ENCODE assay signal across 8 mouse cellular contexts in genomic region chr11:58978027-58978705, GRCm38 (mm10). TPM values are rescaled to one million over a fixed set of nuclear protein-coding genes. Genes with fewer than 3 reads are reported as not detected.
DNase-seq lines count a peak whose midpoint lies in the region; ATAC-seq lines count a peak whose summit lies in the region.

Gene Trim11 (plus strand): TSS chr11:58978093.

- peak; percentile 42 for ATAC-seq in granulocyte monocyte progenitor cell, adult 5-6 weeks (replicated peaks; ENCODE audit: poor library complexity, severe bottlenecking)
- peak; percentile 75 for ATAC-seq in intestine, embryonic 16.5 days
- peak; percentile 79 for ATAC-seq in limb, embryonic 12.5 days (ENCODE audit: insufficient number of reproducible peaks, insufficient read depth, low FRiP score, low TSS enrichment, low read depth)
- ATAC-seq in midbrain, embryonic 13.5 days, result peak; percentile 90

- peaks cover 32% of the 10 kb centered on the region for H3K4me1 ChIP-seq in intestine, embryonic 16.5 days (ENCODE audit: control insufficient read depth, insufficient read depth, low read length)
- peaks cover 35% of the 10 kb centered on the region for H3K4me1 ChIP-seq in limb, embryonic 12.5 days (replicated peaks)
- peaks cover 58% of the 10 kb centered on the region for H3K4me1 ChIP-seq in midbrain, embryonic 13.5 days (replicated peaks)

- H3K4me2 ChIP-seq in intestine, embryonic 16.5 days (ENCODE audit: low read depth, low read length), result peak within 1 kb of the TSS; percentile 93
- H3K4me2 ChIP-seq in limb, embryonic 12.5 days, result peak within 1 kb of the TSS; percentile 95
- peak within 1 kb of the TSS; percentile 100 for H3K4me2 ChIP-seq in midbrain, embryonic 13.5 days (replicated peaks)

- under 1% methylated on average over 64 of the region's 64 CpGs for WGBS in intestine, embryonic 16.5 days
- under 1% methylated on average over 64 of the region's 64 CpGs for WGBS in limb, embryonic 12.5 days
- WGBS in midbrain, embryonic 13.5 days, result under 1% methylated on average over 64 of the region's 64 CpGs

- H3K27me3 ChIP-seq in intestine, embryonic 16.5 days (replicated peaks; ENCODE audit: control insufficient read depth, insufficient read depth, low read length), result no peaks in the 10 kb centered on the region
- H3K27me3 ChIP-seq in limb, embryonic 12.5 days, result no peaks in the 10 kb centered on the region
- H3K27me3 ChIP-seq in midbrain, embryonic 13.5 days, result no peaks in the 10 kb centered on the region

- peak; percentile 29 for DNase-seq in ovary, postnatal 10 days (ENCODE audit: low spot score)
- DNase-seq in ovary, adult 18-20 months (ENCODE audit: low spot score), result no peak
- DNase-seq in cerebellum, postnatal 36 days, result peak; percentile 66 to 69
- peak; percentile 70 to 79 for DNase-seq in spleen, postnatal 10 days (ENCODE audit: low spot score in 2 of 2)

- H3K9me3 ChIP-seq in intestine, embryonic 16.5 days (ENCODE audit: control insufficient read depth, low read length), result no peaks in the 10 kb centered on the region
- H3K9me3 ChIP-seq in limb, embryonic 12.5 days, result no peaks in the 10 kb centered on the region
- no peaks in the 10 kb centered on the region for H3K9me3 ChIP-seq in midbrain, embryonic 13.5 days

- H3K27ac ChIP-seq in intestine, embryonic 16.5 days (ENCODE audit: low read length), result peak within 1 kb of the TSS; percentile 81
- H3K27ac ChIP-seq in limb, embryonic 12.5 days, result peak within 1 kb of the TSS; percentile 72
- peak within 1 kb of the TSS; percentile 62 for H3K27ac ChIP-seq in midbrain, embryonic 13.5 days

- peaks cover 7% of the 10 kb centered on the region; the same call in 1 of the 2 replicates for H3K36me3 ChIP-seq in intestine, embryonic 16.5 days (ENCODE audit: control insufficient read depth, insufficient read depth, low read length)
- H3K36me3 ChIP-seq in limb, embryonic 12.5 days, result peaks cover 23% of the 10 kb centered on the region
- H3K36me3 ChIP-seq in midbrain, embryonic 13.5 days, result peaks cover 18% of the 10 kb centered on the region

- peak within 1 kb of the TSS; percentile 98 for H3K4me3 ChIP-seq in intestine, embryonic 16.5 days (ENCODE audit: low read length)
- peak within 1 kb of the TSS; percentile 95 for H3K4me3 ChIP-seq in limb, embryonic 12.5 days (replicated peaks)
- peak within 1 kb of the TSS; percentile 99 for H3K4me3 ChIP-seq in midbrain, embryonic 13.5 days (replicated peaks)

- peak within 1 kb of the TSS; percentile 93 for H3K9ac ChIP-seq in intestine, embryonic 16.5 days (ENCODE audit: low read depth, low read length)
- peak within 1 kb of the TSS; percentile 93 for H3K9ac ChIP-seq in limb, embryonic 12.5 days (replicated peaks)
- H3K9ac ChIP-seq in midbrain, embryonic 13.5 days (replicated peaks), result peak within 1 kb of the TSS; percentile 97

RNA-seq across cellular contexts. Expression of gene Trim11, which starts in this region (rescaled TPM):
- total RNA-seq in granulocyte monocyte progenitor cell, adult 5-6 weeks (2014; fragmentation: Nextera tagmentation), result 29.0 and 32.3 TPM in 2 replicates
- total RNA-seq in granulocyte monocyte progenitor cell, adult 5-6 weeks (2017), result 29.1 and 30.5 TPM in 2 replicates
- 17.0 and 17.5 TPM in 2 replicates for polyA plus RNA-seq in intestine, embryonic 16.5 days (2015; fragmentation: Nextera tagmentation; extraction: Ambion mirVana)
- 21.6 and 22.4 TPM in 2 replicates for polyA plus RNA-seq in limb, embryonic 12.5 days (2016; fragmentation: Nextera tagmentation; extraction: Ambion mirVana)
- 18.7 and 21.9 TPM in 2 replicates for polyA plus RNA-seq in midbrain, embryonic 13.5 days (2015; fragmentation: Nextera tagmentation; extraction: Ambion mirVana)
